Mouse (Mus musculus) neural tube, embryonic 10.5 days (tissue): ENCODE results near the gene Setd5.

ENCODE experiments used
- DNase-seq: peaks from one replicate; pipeline ENCODE4 v3.0.0-alpha.2; 2017; ENCODE audit warnings: low spot score; ENCODE audit errors: extremely low spot score

The Setd5 gene

DNA sequence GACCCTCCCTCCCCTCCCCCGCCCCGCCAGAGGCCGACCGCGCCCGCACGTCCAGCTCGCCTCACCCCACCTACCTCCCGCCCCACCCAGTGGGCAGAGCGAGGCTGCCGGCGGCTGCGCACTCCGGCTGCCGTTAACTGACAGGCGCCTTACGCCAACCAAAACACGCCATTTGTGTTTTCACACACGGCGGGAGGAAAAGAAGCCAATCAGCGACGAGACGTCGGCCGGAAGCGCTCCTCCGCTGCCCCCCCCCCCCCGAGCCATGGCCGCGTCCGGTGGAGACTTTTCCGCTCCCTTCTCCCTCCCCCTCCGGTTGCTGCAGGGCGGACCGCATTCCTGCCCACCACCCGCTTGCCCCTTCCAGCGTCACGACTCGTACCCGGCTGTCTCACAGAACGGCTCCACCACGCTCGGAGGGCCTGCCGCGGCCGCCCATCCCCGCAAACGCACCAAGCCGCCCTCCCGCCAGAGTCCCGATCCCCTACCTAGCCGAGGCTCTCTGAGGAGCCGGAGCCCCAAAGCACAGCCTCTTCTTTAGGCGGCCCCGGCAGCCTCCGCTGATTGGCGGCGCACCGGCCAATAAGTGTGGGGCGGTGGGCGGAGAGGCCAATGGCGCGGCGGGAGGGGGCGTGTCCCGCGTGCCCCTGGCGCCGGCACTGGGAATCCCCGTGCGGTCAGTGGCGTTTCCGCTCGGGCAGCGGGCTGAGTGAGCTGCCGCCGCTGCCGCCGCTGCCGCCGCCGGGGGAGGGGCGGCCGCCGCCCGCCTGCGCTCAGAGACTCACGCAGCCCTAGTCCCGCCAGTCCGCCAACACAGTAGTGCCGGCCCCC is at the start of gene Setd5:
Gene Setd5 (plus strand): TSS at position 680 of the 831 bp plus-strand sequence.
- peak; percentile 98 for DNase-seq

- DNase-seq = peak; percentile 36
These were observed 49.7 kb upstream of the Setd5 start for GRCm38 (mm10) chr6:113027446-113027845.

DNA sequence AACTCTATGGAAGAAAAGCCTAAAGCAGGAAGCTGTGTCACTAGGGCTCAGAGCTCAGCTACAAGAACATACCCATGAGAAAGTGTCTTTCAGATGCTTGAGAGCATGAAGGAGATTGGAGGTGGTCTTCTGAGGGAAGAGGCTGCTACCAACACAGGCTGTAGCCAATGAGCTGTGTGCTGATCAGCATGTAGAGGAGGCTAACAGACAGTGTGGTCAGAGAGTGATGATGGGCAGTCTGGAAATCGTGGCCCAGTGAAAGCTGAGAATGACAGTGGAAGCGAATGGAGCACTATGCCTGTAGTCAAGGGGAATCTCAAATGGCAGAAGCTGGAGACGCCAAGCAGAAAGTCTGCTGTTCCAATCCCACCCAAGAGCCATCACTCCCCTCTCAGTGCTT is 48.2 kb upstream of the Setd5 start:
- no peak for DNase-seq

DNA sequence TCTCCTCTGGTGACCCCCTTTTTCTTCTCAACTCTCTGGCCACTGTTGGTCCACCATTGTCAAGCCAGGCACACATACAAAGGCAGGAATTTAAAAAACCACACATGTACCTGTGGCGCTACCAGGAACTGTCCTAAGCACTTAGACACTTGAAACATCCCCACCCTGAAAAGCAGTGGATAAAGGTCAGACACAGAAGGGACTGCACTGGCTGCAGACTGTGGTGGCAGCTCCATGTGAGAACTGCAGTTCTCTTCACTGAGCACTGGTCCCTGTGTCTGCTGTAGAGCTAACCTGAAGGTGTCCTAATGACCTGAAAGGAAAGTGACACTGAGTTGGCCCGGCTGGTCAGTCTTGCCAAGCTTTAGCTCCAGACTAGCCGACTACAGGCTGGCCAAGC is 46.6 kb upstream of the Setd5 start:
- no peak for DNase-seq

GRCm38 (mm10) chr6:113030970-113031660 is 46.0 kb upstream of the Setd5 start:
- DNase-seq = no peak

DNA sequence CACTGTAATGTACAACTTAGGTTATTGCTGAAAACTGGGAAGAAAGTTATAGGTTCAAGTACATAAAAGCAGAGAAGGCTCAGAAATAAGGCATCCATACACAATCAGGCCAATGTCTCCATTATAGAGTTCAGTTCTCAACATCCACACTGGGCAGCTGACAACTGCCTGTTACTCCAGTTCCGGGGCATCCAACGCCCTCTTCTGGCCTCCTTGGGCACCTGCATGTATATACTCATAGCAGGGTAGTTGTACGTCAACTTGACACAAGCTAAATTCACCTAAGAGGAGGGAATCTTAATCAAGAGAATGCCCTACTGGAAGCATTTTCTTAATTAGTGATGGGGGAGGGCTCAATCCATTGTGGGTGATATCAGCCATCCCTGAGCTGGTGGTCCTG is 45.0 kb upstream of the Setd5 start:
- no peak for DNase-seq

- no peak for DNase-seq
These were observed 44.0 kb upstream of the Setd5 start for GRCm38 (mm10) chr6:113033185-113033584.

DNA sequence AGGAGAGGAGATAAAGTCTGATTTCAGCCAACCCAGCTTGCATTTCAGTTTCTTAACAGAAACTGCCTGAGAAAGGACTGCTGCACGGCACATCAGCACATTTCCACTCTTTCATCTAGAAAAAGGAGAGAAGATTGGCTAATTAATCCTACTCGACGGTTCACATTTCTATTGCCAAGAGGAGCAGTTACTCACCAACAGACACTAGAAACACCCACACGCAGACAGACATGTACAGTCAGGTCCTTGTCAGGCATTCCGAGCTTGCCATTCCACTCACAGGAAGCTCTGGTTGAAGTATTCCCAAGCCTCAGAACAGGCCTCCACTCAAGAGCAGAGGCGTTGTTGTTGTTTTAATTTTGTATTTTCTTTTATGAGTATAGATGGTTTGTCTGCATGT is 42.7 kb upstream of the Setd5 start:
- DNase-seq = no peak

- DNase-seq = no peak
These were observed 40.5 kb upstream of the Setd5 start for GRCm38 (mm10) chr6:113036463-113037175.

GRCm38 (mm10) chr6:113037946-113038734 is 39.0 kb upstream of the Setd5 start:
- DNase-seq = peak; percentile 46

- no peak for DNase-seq
These were observed 38.5 kb upstream of the Setd5 start for GRCm38 (mm10) chr6:113038735-113039058.

GRCm38 (mm10) chr6:113040319-113040718 is 36.8 kb upstream of the Setd5 start:
- DNase-seq = no peak

- no peak for DNase-seq
These were observed 35.8 kb upstream of the Setd5 start for GRCm38 (mm10) chr6:113041215-113041990.

GRCm38 (mm10) chr6:113045575-113045974 is 31.6 kb upstream of the Setd5 start:
- no peak for DNase-seq

DNA sequence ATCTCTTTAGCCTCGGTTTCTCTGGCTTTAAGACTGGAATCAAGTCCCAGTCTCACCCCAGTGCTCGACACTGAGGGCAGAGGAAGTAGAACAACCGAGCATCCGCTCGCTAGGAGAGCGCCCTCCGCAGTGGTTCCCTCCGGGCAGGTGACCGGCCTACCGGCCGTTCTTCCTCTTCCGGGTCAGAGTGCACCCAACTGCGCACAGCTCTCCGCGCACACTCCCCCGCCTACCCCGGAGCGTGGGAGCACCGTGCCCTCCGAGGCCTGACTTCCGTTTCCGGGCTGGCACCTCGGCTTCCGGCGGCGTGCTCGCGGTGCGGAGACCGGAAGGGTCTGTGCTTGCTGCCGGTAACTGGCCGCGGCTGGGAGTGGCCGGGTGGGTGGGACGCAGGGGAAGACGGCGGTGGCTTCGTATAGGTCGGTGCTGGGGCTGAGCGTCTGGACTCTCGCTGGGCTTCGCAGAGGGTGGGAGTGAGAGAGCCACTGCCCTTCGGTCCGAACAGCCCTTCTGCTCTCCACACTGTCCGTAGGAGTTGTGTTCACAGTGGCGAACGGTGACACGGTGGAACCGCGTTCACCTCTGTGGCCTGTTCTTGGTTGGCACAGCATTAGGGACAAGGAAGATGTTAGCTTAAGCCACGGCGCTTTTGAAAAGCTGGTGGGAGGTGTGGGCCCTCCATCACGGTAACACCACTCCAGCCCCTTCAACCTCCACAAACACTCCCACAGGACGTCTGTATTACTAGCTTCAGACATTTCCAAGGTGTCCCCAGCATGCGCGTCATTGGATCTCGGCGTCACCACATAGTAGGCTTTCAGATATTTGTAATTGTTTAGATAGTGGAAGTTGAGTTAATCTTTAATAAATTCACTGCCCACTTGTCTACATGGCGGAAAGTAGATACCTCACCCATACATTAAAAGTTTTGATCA is 30.9 kb upstream of the Setd5 start, which contains the start of gene Thumpd3:
Gene Thumpd3 (plus strand): TSS at position 185 of the 935 bp plus-strand sequence.
- DNase-seq = peak; percentile 99

GRCm38 (mm10) chr6:113047016-113047746 is 30.0 kb upstream of the Setd5 start:
- no peak for DNase-seq

GRCm38 (mm10) chr6:113048371-113048770 is 28.8 kb upstream of the Setd5 start:
- no peak for DNase-seq

GRCm38 (mm10) chr6:113049159-113049558 is 28.0 kb upstream of the Setd5 start:
- DNase-seq = no peak

GRCm38 (mm10) chr6:113052972-113053371 is 24.2 kb upstream of the Setd5 start:
- DNase-seq = no peak
